Mouse (Mus musculus) spleen, adult 2 months (tissue): ENCODE results near the gene Acaca. TPM values are rescaled to one million over a fixed set of nuclear protein-coding genes. Genes with fewer than 3 reads are reported as not detected.

Experiments used
- DNase-seq, 2 experiments: peaks; one replicate each; pipeline versions ENCODE4 v3.0.0 to v3.0.0-alpha.2; 2012 to 2021; ENCODE audit warnings: low spot score in 2 of 2, low read depth in 1 of 2
- H3K27ac ChIP-seq: fragments of 200-500 bp; 2 replicates; pipeline ENCODE4 v1.5.1; 2012; ENCODE audit warnings: low read length, inconsistent platforms; ENCODE audit not compliant: insufficient read depth
- H3K27me3 ChIP-seq: fragments of 200-500 bp; 2 replicates; pipeline ENCODE4 v1.6.1; 2012; ENCODE audit warnings: mild to moderate bottlenecking, moderate library complexity, low read length, inconsistent platforms; ENCODE audit not compliant: control insufficient read depth, insufficient read depth
- H3K36me3 ChIP-seq: fragments of 200-500 bp; 2 replicates; pipeline ENCODE4 v1.6.1; 2012; ENCODE audit warnings: mild to moderate bottlenecking, low read length, inconsistent platforms; ENCODE audit not compliant: control insufficient read depth, insufficient read depth
- H3K4me1 ChIP-seq: fragments of 200-500 bp; 2 replicates; pipeline ENCODE4 v1.6.1; 2011; ENCODE audit warnings: inconsistent platforms; ENCODE audit not compliant: control insufficient read depth, insufficient read depth, insufficient read length
- H3K4me3 ChIP-seq: fragments of 200-500 bp; 2 replicates; pipeline ENCODE4 v1.5.1; 2011; ENCODE audit warnings: mild to moderate bottlenecking, inconsistent platforms; ENCODE audit not compliant: insufficient read depth, insufficient read length; ENCODE audit errors: extremely low read depth
- CTCF ChIP-seq: fragments of 200-500 bp; IDR thresholded peaks from 2 replicates; pipeline ENCODE4 v1.5.1; 2011; ENCODE audit warnings: mild to moderate bottlenecking, inconsistent platforms; ENCODE audit not compliant: insufficient read depth, insufficient read length, insufficient replicate concordance; ENCODE audit errors: extremely low read depth
- POLR2A ChIP-seq: fragments of 200-500 bp; IDR thresholded peaks from 2 replicates; pipeline ENCODE4 v1.6.1; 2011; ENCODE audit warnings: low read depth, low read length, inconsistent platforms
- WGBS: fragments of 180-500 bp; shearing (Covaris S2); methylation state at CpG from one replicate; pipeline ENCODE4 v1.1.7; 2018; 5-methylcytosine and 5-hydroxymethylcytosine counted together
- polyA plus RNA-seq: library from polyadenylated mRNA; depleted of rRNA; stranded (reverse); fragments of >200 nt; gene quantifications from 2 replicates; pipeline ENCODE4 v1.2.3, GENCODE M21; 2012

Acaca gene
- polyA plus RNA-seq, 1 experiment: 3.9 TPM

DNA sequence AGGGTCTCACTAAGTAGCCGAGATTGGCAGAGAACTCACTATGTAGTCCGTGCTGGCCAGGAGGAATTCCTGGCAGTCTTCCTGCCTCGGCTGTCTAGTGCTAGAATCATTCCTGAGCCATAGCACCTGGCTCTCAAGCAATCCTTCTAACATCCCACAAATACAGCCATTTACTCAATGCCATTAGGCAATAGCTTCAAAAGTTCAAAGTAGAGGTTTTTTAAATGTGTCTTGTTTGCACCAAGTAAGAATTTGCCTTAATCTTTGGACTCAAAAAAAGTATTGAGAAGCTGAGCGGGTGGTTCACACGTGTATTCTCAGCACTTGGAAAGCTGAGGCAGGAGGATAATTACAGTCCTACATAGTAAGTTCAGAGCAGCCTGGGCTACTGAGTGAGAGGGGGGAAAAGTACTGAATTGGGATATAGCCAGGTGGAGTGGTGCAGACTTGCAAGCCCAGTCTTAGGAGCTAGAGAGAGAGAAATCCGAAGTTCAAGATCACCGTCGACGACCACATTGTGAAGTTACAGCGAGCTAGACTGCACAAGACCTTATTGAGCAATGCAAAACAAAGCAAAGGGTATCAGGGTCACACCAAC lies 15.8 kb downstream of the Acaca start:
- Histone ChIP-seq H3K4me1 (no peaks in the 10 kb centered on the region), H3K27me3 (no peaks in the 10 kb centered on the region), H3K36me3 (no peaks in the 10 kb centered on the region), H3K4me3 (no peak overlapping the region), H3K27ac (no peak overlapping the region)
- DNase-seq: no peak
- TF ChIP-seq POLR2A (no peak), CTCF (no peak)
- WGBS: 78% methylated on average over 10 of the region's 10 CpGs

- Histone ChIP-seq H3K4me3 (no peak overlapping the region), H3K4me1 (no peaks in the 10 kb centered on the region), H3K36me3 (no peaks in the 10 kb centered on the region), H3K27me3 (no peaks in the 10 kb centered on the region), H3K27ac (no peak overlapping the region)
- no peak for DNase-seq
- 88% methylated on average over 3 of the region's 3 CpGs for WGBS
- TF ChIP-seq POLR2A (no peak), CTCF (no peak)
These were observed 16.6 kb downstream of the Acaca start for GRCm38 (mm10) chr11:84146081-84146480.

DNA sequence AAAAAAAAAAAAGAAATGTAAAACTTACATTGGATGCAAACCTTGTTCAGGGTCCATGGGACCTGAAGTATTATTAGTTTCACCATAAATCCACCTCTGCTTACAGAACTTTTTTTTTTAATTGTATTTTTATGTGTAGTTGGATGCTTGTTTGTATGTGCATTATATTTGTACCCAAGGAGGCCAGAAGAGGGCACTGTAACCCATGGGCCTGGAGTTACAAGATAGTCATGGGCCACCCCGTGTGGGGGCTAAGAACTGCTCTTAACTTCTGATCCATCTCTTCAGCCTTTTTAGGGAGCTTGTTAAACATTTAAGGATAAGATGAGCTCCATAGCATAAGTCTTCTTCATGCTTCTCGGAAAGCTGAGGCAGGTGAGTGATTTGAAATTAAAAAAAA lies 21.4 kb downstream of the Acaca start:
- no peak for DNase-seq
- Histone ChIP-seq H3K27me3 (no peaks in the 10 kb centered on the region; the same call in 1 of the 2 replicates), H3K4me1 (no peaks in the 10 kb centered on the region), H3K4me3 (no peak overlapping the region), H3K36me3 (no peaks in the 10 kb centered on the region), H3K27ac (no peak overlapping the region)
- TF ChIP-seq POLR2A (no peak), CTCF (no peak)
- 58% methylated on average over 2 of the region's 2 CpGs for WGBS

- Histone ChIP-seq H3K36me3 (no peaks in the 10 kb centered on the region), H3K27me3 (no peaks in the 10 kb centered on the region; the same call in 1 of the 2 replicates), H3K4me1 (no peaks in the 10 kb centered on the region), H3K27ac (no peak overlapping the region), H3K4me3 (no peak overlapping the region)
- WGBS: 97% methylated on average over 4 of the region's 4 CpGs
- no peak for TF ChIP-seq CTCF
- DNase-seq: no peak
These were observed 27.2 kb downstream of the Acaca start for GRCm38 (mm10) chr11:84156535-84157262.

- Histone ChIP-seq H3K27me3 (no peaks in the 10 kb centered on the region), H3K27ac (no peak overlapping the region), H3K4me3 (no peak overlapping the region), H3K36me3 (no peaks in the 10 kb centered on the region), H3K4me1 (no peaks in the 10 kb centered on the region)
- no peak for DNase-seq
- TF ChIP-seq CTCF (no peak), POLR2A (no peak)
- 81% methylated on average over 6 of the region's 6 CpGs for WGBS
These were observed 34.7 kb downstream of the Acaca start for GRCm38 (mm10) chr11:84164123-84164522.

DNA sequence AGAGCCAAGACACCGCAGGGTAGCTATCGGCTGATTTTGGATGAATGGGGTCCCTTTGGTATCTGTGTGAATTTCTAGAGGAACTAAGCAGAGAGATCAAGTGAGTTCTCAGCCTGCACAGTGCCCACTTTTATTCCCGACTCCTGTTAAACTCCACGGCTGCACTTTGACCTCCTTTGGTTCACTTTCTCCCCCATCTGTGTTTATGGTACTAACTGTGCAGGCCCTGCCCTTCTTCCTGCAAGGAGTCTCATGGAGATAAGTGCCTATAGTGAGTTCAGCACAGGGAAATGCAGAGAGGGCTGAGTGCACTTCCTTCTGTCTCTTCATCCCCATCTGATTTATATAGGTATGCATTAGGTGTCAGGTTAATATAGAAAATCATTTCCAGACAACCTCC lies 35.1 kb downstream of the Acaca start:
- Histone ChIP-seq H3K27ac (no peak overlapping the region), H3K36me3 (no peaks in the 10 kb centered on the region), H3K27me3 (no peaks in the 10 kb centered on the region), H3K4me1 (no peaks in the 10 kb centered on the region), H3K4me3 (no peak overlapping the region)
- 88% methylated on average over 4 of the region's 4 CpGs for WGBS
- no peak for DNase-seq
- no peak for TF ChIP-seq POLR2A
- no peak for TF ChIP-seq CTCF

- no peaks in the 10 kb centered on the region for H3K4me1 ChIP-seq
- no peak within 1 kb of the TSS for H3K27ac ChIP-seq
- H3K27me3 ChIP-seq: no peaks in the 10 kb centered on the region
- no peaks in the 10 kb centered on the region for H3K36me3 ChIP-seq
- no peak for TF ChIP-seq CTCF
- TF ChIP-seq POLR2A: no peak
- no peak for DNase-seq
- WGBS: 85% methylated on average over 5 of the region's 5 CpGs
- H3K4me3 ChIP-seq: no peak within 1 kb of the TSS; the same call in 1 of the 2 replicates
These were observed 37.6 kb downstream of the Acaca start, which contains the start of gene Gm11437 for GRCm38 (mm10) chr11:84167046-84167526. Gene Gm11437 (minus strand): TSS chr11:84167476.
